Mouse (Mus musculus) lung, postnatal 0 days (tissue): ENCODE data around the gene Itpr2. TPM values are rescaled to one million over a fixed set of nuclear protein-coding genes. Genes with fewer than 3 reads are reported as not detected.

Source experiments
- ATAC-seq: fragments of 200-750 bp; cut with Nextera tagmentation; 2 replicates; pipeline ENCODE4 v1.8.0; 2017; ENCODE audit warnings: moderate library complexity
- DNase-seq: peaks from one replicate; pipeline ENCODE4 v3.0.0-alpha.2; 2016; ENCODE audit warnings: low spot score
- H3K27ac ChIP-seq: fragments of 300-500 bp; sonication (generic); 2 replicates; pipeline ENCODE4 v1.5.1; 2014; ENCODE audit warnings: antibody characterized with exemption, mild to moderate bottlenecking, low read length, mixed read lengths
- H3K27me3 ChIP-seq: fragments of 300-500 bp; sonication (generic); replicated peaks from 2 replicates; pipeline ENCODE4 v1.6.1; 2014; ENCODE audit warnings: low read length, mixed read lengths; ENCODE audit not compliant: insufficient read depth
- H3K36me3 ChIP-seq: fragments of 300-500 bp; sonication (generic); 2 replicates; pipeline ENCODE4 v1.6.1; 2014; ENCODE audit warnings: low read length, mixed read lengths; ENCODE audit not compliant: insufficient read depth
- H3K4me1 ChIP-seq: fragments of 300-500 bp; sonication (generic); 2 replicates; pipeline ENCODE4 v1.6.1; 2014; ENCODE audit warnings: antibody characterized with exemption, low read depth, low read length, mixed read lengths; ENCODE audit not compliant: insufficient read depth
- H3K4me2 ChIP-seq: fragments of 300-500 bp; sonication (generic); replicated peaks from 2 replicates; pipeline ENCODE4 v1.6.1; 2014; ENCODE audit warnings: low read depth, mild to moderate bottlenecking, low read length, moderate library complexity, mixed read lengths
- H3K4me3 ChIP-seq: fragments of 300-500 bp; sonication (generic); 2 replicates; pipeline ENCODE4 v1.5.1; 2014; ENCODE audit warnings: low read depth, low read length
- H3K9ac ChIP-seq: fragments of 300-500 bp; sonication (generic); replicated peaks from 2 replicates; pipeline ENCODE4 v1.6.1; 2014; ENCODE audit warnings: low read depth, mild to moderate bottlenecking
- H3K9me3 ChIP-seq: fragments of 300-500 bp; sonication (generic); 2 replicates; pipeline ENCODE4 v1.6.1; 2016; ENCODE audit warnings: low read length, mixed read lengths
- CTCF ChIP-seq: IDR thresholded peaks from 2 replicates; pipeline ENCODE4 v1.5.1; 2016; ENCODE audit warnings: antibody characterized with exemption, mild to moderate bottlenecking
- EP300 ChIP-seq: IDR thresholded peaks from 2 replicates; pipeline ENCODE4 v1.6.1; 2016; ENCODE audit warnings: antibody characterized with exemption, mild to moderate bottlenecking, control low read depth
- WGBS: fragments of 180-500 bp; shearing (Covaris S2); extraction: QIAGEN DNeasy Blood & Tissue Kit; methylation state at CpG from one replicate; pipeline ENCODE4 v1.1.7; 2014; 5-methylcytosine and 5-hydroxymethylcytosine counted together
- polyA plus RNA-seq: library from polyadenylated mRNA; unstranded; fragments of >200 nt; fragmentation: Nextera tagmentation; extraction: Ambion mirVana; gene quantifications from 2 replicates; pipeline ENCODE4 v1.2.1, GENCODE M21; 2015

The Itpr2 gene
- polyA plus RNA-seq, 1 experiment from 2014 or later, result 15.7 TPM

GRCm38 (mm10) chr6:146082476-146082875 is 419.5 kb downstream of the Itpr2 start:
- Histone ChIP-seq H3K27ac (no peak overlapping the region), H3K9me3 (no peaks in the 10 kb centered on the region), H3K36me3 (no peaks in the 10 kb centered on the region), H3K4me2 (no peak overlapping the region), H3K4me1 (no peaks in the 10 kb centered on the region), H3K27me3 (no peaks in the 10 kb centered on the region), H3K4me3 (no peak overlapping the region), H3K9ac (no peak overlapping the region)
- TF ChIP-seq EP300, result no peak
- TF ChIP-seq CTCF, result no peak
- DNase-seq, result no peak
- WGBS, result 88% methylated on average over 9 of the region's 9 CpGs
- ATAC-seq, result no peak

GRCm38 (mm10) chr6:146081578-146081977 is 420.4 kb downstream of the Itpr2 start:
- Histone ChIP-seq H3K4me2 (no peak overlapping the region), H3K9ac (no peak overlapping the region), H3K4me3 (no peak overlapping the region), H3K36me3 (no peaks in the 10 kb centered on the region), H3K9me3 (no peaks in the 10 kb centered on the region), H3K4me1 (no peaks in the 10 kb centered on the region), H3K27me3 (no peaks in the 10 kb centered on the region), H3K27ac (no peak overlapping the region)
- WGBS, result 90% methylated on average over 8 of the region's 8 CpGs
- no peak for DNase-seq
- TF ChIP-seq EP300 (no peak), CTCF (no peak)
- ATAC-seq, result no peak

DNA sequence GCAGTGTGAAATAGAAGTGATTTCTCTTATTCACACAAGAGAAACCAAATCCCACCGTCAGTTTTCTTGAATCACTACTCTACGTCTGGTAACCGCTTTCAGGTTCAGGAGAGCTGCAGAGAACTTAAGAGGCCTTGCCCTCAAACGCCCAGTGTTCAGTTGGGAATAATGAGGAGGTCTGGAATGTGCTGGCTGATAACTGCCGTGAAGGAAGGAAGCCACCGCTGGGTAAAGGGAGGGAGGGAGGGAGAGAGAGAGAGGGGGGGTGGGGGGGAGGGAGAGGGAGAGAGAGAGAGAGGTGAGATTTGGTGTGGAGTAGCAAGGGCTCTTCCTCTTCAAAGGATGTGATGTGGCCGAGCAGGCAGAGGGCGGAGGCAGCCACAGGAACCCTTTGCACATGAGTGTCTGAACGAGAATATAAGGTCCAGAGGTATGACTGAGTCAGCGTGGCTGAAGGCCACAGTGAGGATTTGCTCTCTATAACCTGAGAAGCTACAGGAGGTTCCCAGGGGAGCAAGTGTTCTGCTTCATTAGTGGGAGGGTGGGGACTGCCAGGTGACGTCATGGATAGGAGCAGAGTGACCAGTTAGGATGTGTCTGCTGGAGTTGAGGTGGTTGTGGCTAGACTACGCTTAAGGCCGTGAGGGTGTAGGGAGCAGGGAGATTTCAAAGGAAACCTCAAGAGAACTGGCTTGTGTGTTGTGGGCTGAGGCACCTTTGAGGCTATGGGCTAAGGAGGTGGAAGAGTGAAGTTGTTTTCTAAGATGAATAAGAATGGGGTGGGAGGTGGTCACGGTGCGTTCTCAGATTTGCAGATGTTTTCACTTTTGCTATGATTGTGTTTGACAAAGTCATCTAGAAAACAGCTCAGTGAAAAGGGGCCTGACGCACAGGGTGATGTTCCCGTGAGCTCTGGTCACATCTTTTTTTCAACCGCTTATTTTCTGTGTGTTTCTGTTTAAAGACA is 421.2 kb downstream of the Itpr2 start:
- Histone ChIP-seq H3K9ac (no peak overlapping the region), H3K27me3 (no peaks in the 10 kb centered on the region), H3K4me2 (no peak overlapping the region), H3K27ac (no peak overlapping the region), H3K36me3 (no peaks in the 10 kb centered on the region), H3K4me1 (no peaks in the 10 kb centered on the region), H3K9me3 (no peaks in the 10 kb centered on the region), H3K4me3 (no peak overlapping the region)
- WGBS, result 58% methylated on average over 17 of the region's 18 CpGs
- ATAC-seq (0 out of 2 replicates have a peak, but pooled peaks have one; percentile 8), DNase-seq (no peak)
- TF ChIP-seq CTCF (no peak), EP300 (no peak)

- H3K4me1 ChIP-seq, result no peaks in the 10 kb centered on the region
- TF ChIP-seq EP300 (no peak), CTCF (no peak)
- no peaks in the 10 kb centered on the region for H3K36me3 ChIP-seq
- WGBS, result 55% methylated on average over 3 of the region's 3 CpGs
- no peak overlapping the region for H3K4me3 ChIP-seq
- H3K9ac ChIP-seq, result no peak overlapping the region
- ATAC-seq (no peak), DNase-seq (no peak)
- H3K4me2 ChIP-seq, result no peak overlapping the region
- H3K9me3 ChIP-seq, result no peaks in the 10 kb centered on the region
- no peak overlapping the region for H3K27ac ChIP-seq
- no peaks in the 10 kb centered on the region for H3K27me3 ChIP-seq
Measured at GRCm38 (mm10) chr6:146079734-146080443, 422.1 kb downstream of the Itpr2 start.

DNA sequence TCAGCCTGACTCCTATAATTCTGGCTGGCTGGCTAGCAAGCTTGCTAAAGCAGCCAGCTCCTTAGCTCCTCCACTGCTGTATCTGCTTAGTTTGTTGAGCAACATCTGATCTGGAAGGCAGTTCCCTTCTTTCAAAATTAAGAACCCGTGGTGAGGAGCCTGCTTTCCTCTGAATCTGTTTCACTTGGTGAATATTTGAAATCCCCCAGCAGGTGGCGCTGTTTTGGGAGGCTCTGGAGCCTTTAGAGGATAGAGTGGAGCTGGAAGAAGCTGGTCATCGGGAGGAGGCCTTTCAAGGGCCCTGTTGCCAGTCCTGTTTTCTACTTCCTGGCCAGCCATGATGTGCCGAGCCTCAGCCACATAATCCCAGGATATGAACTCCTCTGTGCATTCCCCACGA is 422.8 kb downstream of the Itpr2 start:
- ATAC-seq, result peak; percentile 68

DNA sequence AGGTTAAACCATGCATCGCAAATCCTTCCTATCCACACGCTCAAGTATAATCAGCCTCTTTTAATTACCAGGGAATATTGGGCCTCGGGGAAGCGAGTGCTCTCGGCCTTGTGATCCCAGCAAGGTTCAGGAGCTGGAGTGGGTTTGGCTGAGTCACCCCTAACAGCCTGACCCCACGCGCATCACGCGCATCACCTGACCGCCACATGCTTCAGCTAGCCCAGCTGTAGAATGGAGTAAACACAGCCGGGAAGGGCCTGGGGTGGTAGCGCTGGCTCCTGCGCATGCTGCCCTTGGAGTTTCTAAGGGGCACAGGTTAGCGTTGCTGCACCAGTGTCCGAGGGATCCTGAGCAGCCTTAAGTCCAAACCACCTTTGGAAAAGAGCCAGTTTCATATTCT is 423.9 kb downstream of the Itpr2 start:
- no peak overlapping the region for H3K9ac ChIP-seq
- H3K4me3 ChIP-seq, result no peak overlapping the region
- H3K36me3 ChIP-seq, result no peaks in the 10 kb centered on the region
- TF ChIP-seq CTCF (no peak), EP300 (no peak)
- H3K9me3 ChIP-seq, result peaks cover 3% of the 10 kb centered on the region; the same call in 1 of the 2 replicates
- ATAC-seq, result no peak
- WGBS, result 90% methylated on average over 15 of the region's 15 CpGs
- no peaks in the 10 kb centered on the region for H3K4me1 ChIP-seq
- no peaks in the 10 kb centered on the region for H3K27me3 ChIP-seq
- no peak overlapping the region for H3K4me2 ChIP-seq
- no peak for DNase-seq
- H3K27ac ChIP-seq, result no peak overlapping the region

More for the DNA sequence above, 422.8 kb downstream of the Itpr2 start:
- Histone ChIP-seq H3K4me1 (no peaks in the 10 kb centered on the region), H3K9ac (no peak overlapping the region), H3K36me3 (no peaks in the 10 kb centered on the region), H3K27me3 (no peaks in the 10 kb centered on the region), H3K9me3 (no peaks in the 10 kb centered on the region), H3K27ac (no peak overlapping the region), H3K4me3 (no peak overlapping the region), H3K4me2 (no peak overlapping the region)
- DNase-seq, result peak; percentile 84
- 41% methylated on average over 5 of the region's 5 CpGs for WGBS
- TF ChIP-seq CTCF (peak; percentile 76), EP300 (0 out of 2 replicates have a peak, but pooled peaks have one; percentile 27)
